Mouse (Mus musculus): Measurements from ENCODE around the gene Sap25. TPM values are rescaled to one million over a fixed set of nuclear protein-coding genes. Genes with fewer than 3 reads are reported as not detected.

The Sap25 gene
- total RNA-seq, 2 experiments from 2014 or later = 3.1 to 13.9 TPM

GRCm38 (mm10) chr5:137656977-137657376 is 15.8 kb downstream of the Sap25 start:
- peak; percentile 46 to 68 for DNase-seq (ENCODE audit: extremely low spot score in 1 of 2, low spot score in 1 of 2)

DNA sequence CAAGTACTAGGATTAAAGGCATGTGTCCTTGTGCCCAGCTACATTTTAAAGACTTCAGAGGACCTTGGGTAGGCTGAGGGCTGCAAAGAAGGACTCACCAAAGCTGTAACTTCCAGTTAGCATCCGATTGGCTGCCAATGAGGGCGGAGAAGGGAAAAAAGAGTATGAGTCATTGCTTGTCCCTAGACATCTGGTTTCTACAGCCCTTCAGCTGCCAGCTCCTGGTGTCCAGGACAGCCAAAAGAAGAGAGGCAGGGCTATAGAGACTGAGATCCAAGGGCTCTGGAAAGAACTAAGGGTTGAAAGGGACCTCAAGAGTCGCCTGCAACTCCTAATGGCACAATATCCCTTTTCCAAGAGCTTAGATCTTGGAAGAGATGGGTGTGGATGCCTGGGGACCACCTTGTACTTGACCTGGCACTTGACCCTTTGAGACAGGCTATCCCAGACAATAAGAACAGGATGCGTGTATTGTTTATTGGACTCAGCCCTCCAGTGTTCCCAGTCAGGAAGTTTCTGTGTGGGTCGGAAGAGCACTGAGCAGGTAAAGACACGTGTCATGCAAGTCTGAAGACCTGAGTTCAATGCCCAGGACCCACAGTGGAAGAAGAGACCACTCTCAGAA is 19.0 kb downstream of the Sap25 start:
- no peak for DNase-seq (ENCODE audit: extremely low spot score in 1 of 2, low spot score in 1 of 2)

DNA sequence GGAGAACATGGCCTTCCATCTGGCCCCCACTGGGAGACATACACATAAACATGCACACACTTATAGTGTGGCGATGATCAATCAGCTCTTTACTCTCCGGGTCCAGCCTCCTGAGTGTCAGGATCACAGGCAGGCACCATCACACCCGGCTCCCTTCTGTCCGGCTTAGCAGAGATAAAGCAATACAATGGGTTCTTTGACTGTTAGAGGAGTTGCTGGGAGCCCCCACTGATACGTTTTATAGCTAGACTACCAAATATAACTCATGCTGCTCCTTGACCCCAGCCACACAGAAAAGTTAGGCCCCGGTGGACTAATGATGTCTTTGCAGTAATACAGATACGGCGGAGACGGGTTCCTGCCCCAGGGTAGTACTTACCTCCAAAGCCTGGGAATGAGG is 21.9 kb downstream of the Sap25 start:
- DNase-seq (ENCODE audit: extremely low spot score in 1 of 2, low spot score in 1 of 2) = no peak

DNA sequence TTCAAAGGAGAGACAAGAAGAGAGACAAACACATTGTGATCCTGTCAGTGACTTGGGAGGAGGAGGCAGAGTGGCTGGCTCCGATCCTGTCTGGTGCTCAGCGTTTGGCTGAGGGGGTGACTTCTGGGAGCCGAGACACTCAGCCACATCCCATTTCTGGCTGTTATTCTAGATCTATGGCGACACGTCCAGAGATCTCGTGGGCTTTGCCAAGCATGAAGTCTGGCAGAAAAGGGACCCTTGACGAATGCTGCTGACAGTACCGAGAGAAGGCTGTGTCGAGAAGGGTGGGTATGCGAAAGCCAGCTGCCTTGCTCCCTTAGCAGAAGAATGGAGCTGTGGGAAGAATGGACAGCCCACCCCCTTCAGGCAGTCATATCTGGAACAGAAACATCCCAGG is 27.8 kb downstream of the Sap25 start:
- DNase-seq (ENCODE audit: extremely low spot score in 1 of 2, low spot score in 1 of 2) = peak in 1 of 2 experiments; percentile 1

DNA sequence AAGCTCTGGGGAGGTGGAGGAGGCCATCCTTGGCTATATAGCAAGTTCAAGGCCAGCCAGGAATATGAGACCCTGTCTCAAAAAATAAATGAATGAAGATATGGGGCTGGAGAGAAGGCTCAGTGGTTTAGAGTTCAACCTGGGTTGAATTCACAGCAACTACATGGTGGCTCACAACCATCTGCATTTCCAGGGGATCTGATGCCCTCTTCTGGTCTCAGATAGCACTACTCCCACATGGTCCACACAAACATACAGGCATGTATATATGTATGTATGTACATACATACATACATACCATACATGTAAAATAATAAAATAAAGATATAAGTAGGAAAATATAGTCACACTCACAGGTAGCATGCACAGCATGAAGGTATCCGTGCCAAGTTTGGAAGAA is 29.1 kb downstream of the Sap25 start:
- peak in 1 of 2 experiments; percentile 1 for DNase-seq (ENCODE audit: extremely low spot score in 1 of 2, low spot score in 1 of 2)

- DNase-seq (ENCODE audit: extremely low spot score in 1 of 2, low spot score in 1 of 2) = no peak
Measured at GRCm38 (mm10) chr5:137671443-137672240, 30.5 kb downstream of the Sap25 start.

DNA sequence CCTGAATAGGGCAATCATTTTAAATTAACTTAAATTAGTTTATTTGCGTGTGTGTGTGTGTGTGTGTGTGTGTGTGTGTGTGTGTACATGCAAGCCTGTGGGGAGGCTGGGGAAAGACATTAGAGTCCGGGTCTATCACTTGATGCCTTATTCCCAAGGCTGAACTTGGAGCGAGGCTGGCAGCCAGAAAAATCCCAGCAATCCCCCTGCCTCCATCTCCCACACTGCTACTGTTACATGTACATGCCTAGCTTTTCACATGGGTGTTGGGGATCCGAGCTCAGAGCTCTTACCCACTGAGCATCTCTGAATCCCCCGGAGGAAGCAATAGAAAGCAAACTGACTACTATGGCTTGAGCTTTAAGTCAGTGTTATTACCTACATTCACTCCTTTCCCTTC is 31.2 kb downstream of the Sap25 start:
- DNase-seq (ENCODE audit: extremely low spot score in 1 of 2, low spot score in 1 of 2) = no peak

- DNase-seq (ENCODE audit: extremely low spot score in 1 of 2, low spot score in 1 of 2) = no peak
Measured at GRCm38 (mm10) chr5:137673015-137673414, 31.9 kb downstream of the Sap25 start.

GRCm38 (mm10) chr5:137674786-137675185 is 33.7 kb downstream of the Sap25 start:
- no peak for DNase-seq (ENCODE audit: extremely low spot score in 1 of 2, low spot score in 1 of 2)

GRCm38 (mm10) chr5:137677859-137678258 is 36.7 kb downstream of the Sap25 start:
- DNase-seq (ENCODE audit: extremely low spot score in 1 of 2, low spot score in 1 of 2) = no peak

DNA sequence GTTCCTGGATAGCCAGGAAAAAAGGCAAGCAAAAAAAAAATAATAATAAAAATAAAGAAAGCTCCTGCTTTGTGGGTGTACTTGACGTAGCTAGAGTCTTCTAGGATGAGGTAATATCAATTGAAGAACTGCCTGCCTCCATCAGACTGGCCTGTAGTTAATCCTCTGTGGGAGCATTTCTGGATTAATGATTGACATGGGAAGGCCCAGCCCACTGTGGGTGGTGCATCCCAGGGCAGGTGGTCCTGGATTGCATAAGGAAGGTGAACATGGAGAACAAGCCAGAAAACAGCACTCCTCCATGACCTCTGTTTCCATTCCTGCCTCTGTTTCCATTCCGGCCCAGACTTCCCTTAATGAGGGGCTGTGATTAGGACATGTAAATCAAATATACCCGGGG is 37.6 kb downstream of the Sap25 start:
- DNase-seq (ENCODE audit: extremely low spot score in 1 of 2, low spot score in 1 of 2) = no peak

GRCm38 (mm10) chr5:137679726-137680125 is 38.6 kb downstream of the Sap25 start:
- DNase-seq (ENCODE audit: extremely low spot score in 1 of 2, low spot score in 1 of 2) = no peak

DNA sequence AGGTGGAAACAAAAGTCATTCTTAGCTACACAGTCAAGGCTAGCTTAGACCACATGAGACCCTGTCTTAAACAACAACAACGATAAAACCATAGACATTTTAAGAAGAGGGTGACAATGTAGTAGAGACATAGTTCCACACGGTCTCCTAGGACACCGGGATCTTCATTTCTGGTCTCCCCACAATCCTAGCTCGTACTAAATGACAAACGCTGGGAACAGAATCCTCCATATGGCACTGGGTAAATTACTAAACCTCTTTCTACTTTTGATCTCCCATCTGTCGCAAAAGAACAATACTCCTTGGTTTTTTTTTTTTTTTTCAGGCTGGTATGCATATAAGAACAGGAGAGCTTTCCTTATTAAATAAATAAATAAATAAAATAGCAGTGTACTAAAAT is 41.4 kb downstream of the Sap25 start:
- no peak for DNase-seq (ENCODE audit: extremely low spot score in 1 of 2, low spot score in 1 of 2)

DNA sequence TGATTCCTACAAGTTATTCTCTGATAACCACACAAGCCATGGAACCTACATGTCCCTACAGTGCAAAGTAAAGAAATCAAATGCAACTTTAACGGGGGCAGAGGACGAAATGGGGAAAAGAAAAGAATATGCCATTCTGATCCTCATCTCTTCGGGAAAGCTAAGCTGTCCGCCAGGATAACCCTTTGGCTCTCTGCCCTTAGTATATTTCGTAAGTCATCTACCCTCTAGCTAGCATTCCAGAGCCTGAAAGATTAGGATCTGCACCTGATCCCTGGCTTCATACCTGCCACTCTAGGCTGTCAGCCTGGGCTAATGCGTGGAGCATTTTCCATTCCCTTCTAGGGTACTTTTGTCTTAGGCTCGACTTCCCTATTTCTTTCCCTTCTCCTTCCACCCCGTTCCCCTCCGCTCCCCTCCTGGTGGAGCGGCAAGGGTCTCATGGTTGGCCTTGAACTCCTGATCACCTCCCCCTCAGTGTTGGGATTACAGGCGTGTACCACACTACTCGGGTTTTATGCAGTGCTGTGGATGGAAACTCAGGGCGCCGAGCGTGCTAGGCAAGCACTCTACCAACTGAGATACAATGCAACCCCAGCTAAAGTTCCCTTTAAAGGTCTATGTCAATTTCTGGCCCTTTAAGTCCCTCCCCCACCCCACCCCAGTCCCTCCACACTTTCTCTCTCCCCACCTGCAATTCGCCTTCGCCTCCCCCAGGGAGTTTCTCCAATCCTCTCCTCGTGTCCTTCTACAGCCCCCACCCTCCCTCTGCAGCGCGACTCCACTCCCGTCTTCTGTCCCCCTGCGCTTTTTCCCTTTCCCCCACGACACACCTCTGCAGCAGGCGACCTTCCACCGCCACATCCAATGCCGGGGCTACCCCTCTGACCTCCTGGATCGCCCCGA is 42.5 kb downstream of the Sap25 start:
- DNase-seq (ENCODE audit: extremely low spot score in 1 of 2, low spot score in 1 of 2) = no peak

GRCm38 (mm10) chr5:137684294-137685123 is 43.4 kb downstream of the Sap25 start, which contains the start of gene Agfg2:
Gene Agfg2, minus strand, starts transcription at chr5:137684726.
- DNase-seq (ENCODE audit: extremely low spot score in 1 of 2, low spot score in 1 of 2) = peak; percentile 80 to 92

DNA sequence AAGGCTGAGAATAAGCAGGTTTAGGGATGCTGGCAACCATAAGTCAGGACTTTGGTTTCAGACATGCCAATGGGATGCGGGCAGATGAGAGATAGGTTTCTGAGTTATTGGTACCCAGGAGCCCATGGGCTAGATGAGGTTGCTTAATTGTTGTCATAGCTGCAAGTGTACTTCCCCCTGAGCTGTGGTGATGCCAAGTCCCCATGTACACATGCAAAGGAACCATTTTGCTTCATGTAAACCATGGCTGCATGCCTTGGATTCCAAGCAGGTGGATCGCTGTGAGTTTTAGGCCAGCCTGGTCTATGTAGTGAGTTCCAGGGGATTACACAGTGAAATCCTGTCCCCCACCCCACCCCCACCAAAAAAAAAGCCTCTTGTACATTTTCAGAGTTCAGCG is 44.5 kb downstream of the Sap25 start:
- no peak for DNase-seq (ENCODE audit: extremely low spot score in 1 of 2, low spot score in 1 of 2)

DNA sequence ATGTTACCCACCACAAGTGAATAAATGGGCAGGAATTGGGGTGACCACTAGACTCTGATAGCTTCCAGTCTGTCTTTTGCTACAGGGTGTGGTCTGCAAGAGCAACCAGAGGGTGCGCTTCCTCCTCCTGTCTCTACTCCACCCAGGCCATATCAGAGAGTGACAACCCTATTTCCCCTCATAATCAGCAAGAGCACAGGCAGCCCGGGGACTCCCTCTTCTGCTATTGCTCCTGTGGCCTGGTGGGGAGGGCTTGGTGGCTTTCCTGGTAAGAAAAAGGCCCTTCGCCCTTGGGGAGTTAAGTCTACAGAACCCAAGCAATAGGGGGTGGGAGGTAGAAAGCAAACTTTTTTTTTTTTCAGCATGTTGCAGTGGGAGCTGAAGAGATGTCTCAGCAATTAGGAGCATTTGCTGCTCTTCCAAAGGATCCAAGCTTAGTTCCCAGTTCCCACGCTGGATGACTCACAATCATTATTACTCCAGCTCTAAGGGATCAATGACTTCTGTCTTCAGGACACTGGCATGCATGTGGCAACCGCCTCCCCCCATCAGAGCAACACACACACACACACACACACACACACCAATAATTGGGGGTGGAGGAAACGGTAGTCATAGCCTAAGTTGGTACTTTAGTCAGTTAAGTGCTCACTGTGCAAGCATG is 45.1 kb downstream of the Sap25 start:
- no peak for DNase-seq (ENCODE audit: extremely low spot score in 1 of 2, low spot score in 1 of 2)

DNA sequence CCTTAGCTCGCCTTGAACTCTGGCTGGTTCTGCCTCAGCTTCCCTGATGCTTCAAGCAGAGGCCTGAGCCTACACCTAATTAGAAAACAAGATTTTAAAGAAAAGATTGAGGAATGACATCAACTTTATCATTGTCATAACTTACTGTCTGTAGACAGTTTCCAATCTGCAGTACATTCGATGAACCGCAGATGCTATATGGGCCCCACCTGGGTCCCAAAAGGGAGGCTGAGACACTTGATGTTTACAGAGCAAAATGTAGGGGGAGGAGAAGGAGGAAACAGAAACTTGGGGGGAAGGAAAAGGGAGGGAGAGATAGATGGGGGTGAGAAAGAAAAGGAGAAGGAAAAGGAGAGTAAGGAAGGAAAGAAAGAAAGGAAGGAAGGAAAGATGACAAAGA is 48.8 kb downstream of the Sap25 start:
- no peak for DNase-seq (ENCODE audit: extremely low spot score in 1 of 2, low spot score in 1 of 2)

DNA sequence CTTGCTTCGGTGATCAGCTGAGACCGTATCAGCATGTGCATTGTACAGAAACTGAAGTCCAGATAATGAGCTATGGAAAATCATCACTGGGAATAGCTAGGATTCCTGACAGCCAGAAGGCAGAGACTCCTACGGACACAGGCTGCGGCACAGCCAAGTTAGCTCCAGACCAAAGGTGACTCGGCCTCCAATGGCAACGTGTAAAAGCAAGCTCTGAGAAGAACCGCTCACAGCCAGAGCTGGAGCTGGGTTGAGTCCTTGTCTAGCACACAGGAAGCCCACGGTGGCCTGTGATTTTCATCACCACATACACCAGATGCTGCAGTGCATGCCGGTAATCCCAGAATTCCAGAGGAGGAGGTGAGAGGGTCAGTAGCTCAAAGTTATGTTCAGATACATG is 49.4 kb downstream of the Sap25 start:
- no peak for DNase-seq (ENCODE audit: extremely low spot score in 1 of 2, low spot score in 1 of 2)

DNA sequence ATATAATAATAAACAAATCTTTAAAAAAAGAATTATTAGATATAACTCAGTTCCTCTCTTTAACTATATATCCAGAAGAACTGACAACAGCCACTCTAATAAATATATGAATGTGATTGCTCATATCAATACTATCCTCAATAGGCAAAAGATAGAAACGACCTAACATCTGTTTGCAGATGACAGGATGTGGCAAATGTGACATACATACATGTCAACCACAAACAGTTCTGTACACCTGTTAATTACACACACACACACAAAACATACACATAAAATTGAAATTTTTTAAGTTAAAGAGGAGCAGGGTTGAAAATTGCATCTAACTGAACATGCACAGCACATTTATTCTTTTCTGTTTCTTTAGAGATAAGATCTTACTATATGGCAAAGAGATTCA is 50.7 kb downstream of the Sap25 start:
- DNase-seq (ENCODE audit: extremely low spot score in 1 of 2, low spot score in 1 of 2) = no peak

Measured in layer of hippocampus, postnatal 25 days (tissue).